Comparison of ENCODE assay signal across 7 mouse cellular contexts in the genomic region with DNA sequence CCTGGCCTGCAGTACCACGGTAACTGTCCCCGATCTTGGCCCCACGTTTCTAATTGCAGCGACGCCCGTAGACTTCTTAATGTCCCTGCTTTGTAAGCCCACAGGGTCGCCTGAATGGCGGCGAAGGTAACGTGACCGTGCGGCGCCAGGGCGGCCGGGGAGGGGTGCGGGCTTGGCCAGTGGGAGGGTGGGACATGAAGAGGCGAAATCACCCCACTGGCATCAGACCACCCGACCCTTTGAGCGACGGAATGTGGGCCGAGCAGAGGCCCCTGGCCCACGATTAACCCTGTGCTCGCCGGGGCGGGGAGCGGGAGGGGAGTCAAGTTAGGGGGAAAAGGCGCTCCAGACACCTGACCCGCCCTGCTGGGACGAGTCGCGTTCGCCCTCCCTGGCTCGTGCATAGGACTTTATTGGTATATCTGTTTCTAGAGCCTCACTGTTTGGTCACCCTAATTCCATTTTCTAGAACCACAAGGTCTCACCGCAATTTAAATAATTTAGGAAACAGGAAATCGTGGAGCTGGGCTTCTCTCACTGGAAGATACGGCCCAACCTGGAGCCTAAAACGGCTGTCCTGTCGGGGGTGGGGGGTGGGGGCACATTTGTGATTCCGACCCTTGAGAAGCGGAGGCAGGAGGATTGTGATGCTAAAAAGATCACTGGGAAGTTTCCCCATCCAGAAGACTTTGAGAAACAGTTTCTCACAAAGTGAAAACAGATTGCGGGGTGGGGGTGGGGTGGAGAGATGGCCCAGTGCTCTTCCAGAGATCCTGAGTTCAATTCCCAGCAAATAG. TPM values are rescaled to one million over a fixed set of nuclear protein-coding genes. Genes with fewer than 3 reads are reported as not detected.
DNase-seq lines count a peak whose midpoint lies in the region; ATAC-seq lines count a peak whose summit lies in the region.

No protein-coding gene starts in this region.

- peak overlapping the region; percentile 44 to 61 for H3K4me3 ChIP-seq in heart, embryonic 14.5 days (ENCODE audit: control insufficient read depth in 1 of 2, insufficient read depth in 1 of 2, low read depth in 1 of 2, low read length in 2 of 2)

- peak overlapping the region; percentile 81 for H3K4me2 ChIP-seq in heart, embryonic 14.5 days (ENCODE audit: low read length)

- H3K9me3 ChIP-seq in heart, embryonic 14.5 days (ENCODE audit: control insufficient read depth, low read length), result no peaks in the 10 kb centered on the region

- no peaks in the 10 kb centered on the region for H3K27me3 ChIP-seq in heart, embryonic 14.5 days (ENCODE audit: control insufficient read depth, insufficient read depth, low read length)

- H3K36me3 ChIP-seq in heart, embryonic 14.5 days (ENCODE audit: control insufficient read depth, insufficient read depth, low read length), result no peaks in the 10 kb centered on the region

- peaks cover 0 to 4% of the 10 kb centered on the region in 2 experiments; a peak in 2 of 4 replicates for H3K4me1 ChIP-seq in heart, embryonic 14.5 days (ENCODE audit: control insufficient read depth in 2 of 2, insufficient read depth in 2 of 2, low read length in 2 of 2)

- WGBS in heart, embryonic 14.5 days, result 2% methylated on average over 41 of the region's 41 CpGs

- DNase-seq in urinary bladder, postnatal 4 days (ENCODE audit: low spot score in 2 of 2), result peak; percentile 26 to 61
- no peak for DNase-seq in urinary bladder, postnatal 25 days (ENCODE audit: low spot score)
- DNase-seq in layer of hippocampus, adult 8-10 months (ENCODE audit: low spot score in 2 of 2), result peak; percentile 22 to 33
- peak; percentile 44 to 53 for DNase-seq in lung, postnatal 4 days
- DNase-seq in right cerebral cortex, postnatal 4 days, result peak; percentile 69

- peak overlapping the region; percentile 81 for H3K9ac ChIP-seq in heart, embryonic 14.5 days (ENCODE audit: low read length)

- H3K27ac ChIP-seq in heart, embryonic 14.5 days (replicated peaks in 1 of 2; ENCODE audit: control insufficient read depth in 1 of 2, insufficient read depth in 1 of 2, low read depth in 2 of 2, low read length in 2 of 2), result peak overlapping the region; percentile 77 to 88

- peak; percentile 61 for ATAC-seq in common myeloid progenitor, adult 5-6 weeks (replicated peaks; ENCODE audit: low read depth, poor library complexity, severe bottlenecking)
- ATAC-seq in heart, embryonic 14.5 days (ENCODE audit: insufficient number of reproducible peaks, insufficient read depth, low FRiP score, low read depth), result peak; percentile 70

RNA-seq across cellular contexts. Expression of a gene that starts 15.0 kb away (rescaled TPM):
- 4.6 and 5.9 TPM in 2 replicates for total RNA-seq in common myeloid progenitor, adult 5-6 weeks (2017)
- 3.0 and 3.8 TPM in 2 replicates for polyA plus RNA-seq in heart, embryonic 14.5 days (2014; fragmentation: Nextera tagmentation; extraction: Ambion mirVana)
- total RNA-seq in layer of hippocampus, adult 8-10 months (2022), result 1 to 10 TPM; 6.0 to 8.2 (median 6.4) TPM

RNA-seq across cellular contexts. Expression of a gene that starts 21.5 kb away (rescaled TPM):
- 81.9 and 95.0 TPM in 2 replicates for total RNA-seq in common myeloid progenitor, adult 5-6 weeks (2017)
- 11.0 and 11.3 TPM in 2 replicates for polyA plus RNA-seq in heart, embryonic 14.5 days (2014; fragmentation: Nextera tagmentation; extraction: Ambion mirVana)
- 10 to 100 TPM; 21.4 to 34.2 (median 25.7) TPM for total RNA-seq in layer of hippocampus, adult 8-10 months (2022)
